In genomic region chr10:117761551-117761950, GRCm38 (mm10) we compare ENCODE assay signal across 27 mouse cellular contexts. TPM values are rescaled to one million over a fixed set of nuclear protein-coding genes. Genes with fewer than 3 reads are reported as not detected.
"Had no signal": no experiment of that assay in that cellular context is flagged by ENCODE, and none has a peak within 500 bp of the region (broad histone marks: within the 10 kb centered on the region; RNA-seq: fewer than 3 reads in every experiment).

No protein-coding gene starts in this region.

- DNase-seq: cerebellum, adult 8-10 months; cerebellum, adult 9-10 months; cerebellum, adult 9-11 months; cerebellum, postnatal 10 days; cerebellum, postnatal 14 days; cerebellum, postnatal 25 days; embryo, embryonic 11 days; gastrocnemius, adult 2 months; gastrocnemius, postnatal 10 days; gastrocnemius, postnatal 14 days; gastrocnemius, postnatal 25 days; gastrocnemius, postnatal 36 days; heart, adult 11 months; heart, adult 18-20 months; heart, adult 2 months had no signal

- H3K27ac ChIP-seq: embryonic facial prominence, embryonic 10.5 days; embryonic facial prominence, embryonic 12.5 days; embryonic facial prominence, embryonic 13.5 days; embryonic facial prominence, embryonic 15.5 days; forebrain, embryonic 10.5 days; forebrain, embryonic 12.5 days; forebrain, embryonic 13.5 days; forebrain, embryonic 15.5 days; gastrocnemius, adult 2 months; heart, adult 2 months; heart, embryonic 10.5 days had no signal

- H3K4me3 ChIP-seq: embryonic facial prominence, embryonic 10.5 days; embryonic facial prominence, embryonic 12.5 days; embryonic facial prominence, embryonic 13.5 days; embryonic facial prominence, embryonic 15.5 days; erythroblast, embryonic 14.5 days; forebrain, embryonic 10.5 days; forebrain, embryonic 12.5 days; forebrain, embryonic 13.5 days; forebrain, embryonic 15.5 days; gastrocnemius, adult 2 months; heart, adult 2 months; heart, embryonic 10.5 days had no signal

- H3K4me1 ChIP-seq: embryonic facial prominence, embryonic 10.5 days; embryonic facial prominence, embryonic 12.5 days; embryonic facial prominence, embryonic 13.5 days; embryonic facial prominence, embryonic 15.5 days; forebrain, embryonic 10.5 days; forebrain, embryonic 12.5 days; forebrain, embryonic 13.5 days; forebrain, embryonic 15.5 days; heart, embryonic 10.5 days had no signal

- H3K27me3 ChIP-seq: embryonic facial prominence, embryonic 12.5 days; embryonic facial prominence, embryonic 13.5 days; embryonic facial prominence, embryonic 15.5 days; forebrain, embryonic 12.5 days; forebrain, embryonic 13.5 days; forebrain, embryonic 15.5 days had no signal

- H3K9ac ChIP-seq: embryonic facial prominence, embryonic 12.5 days; embryonic facial prominence, embryonic 13.5 days; embryonic facial prominence, embryonic 15.5 days; forebrain, embryonic 12.5 days; forebrain, embryonic 13.5 days; forebrain, embryonic 15.5 days had no signal

- ATAC-seq: forebrain, embryonic 13.5 days; forebrain, embryonic 14.5 days; forebrain, embryonic 15.5 days; forebrain, embryonic 16.5 days had no signal

- H3K4me2 ChIP-seq: embryonic facial prominence, embryonic 12.5 days; embryonic facial prominence, embryonic 13.5 days; embryonic facial prominence, embryonic 15.5 days; forebrain, embryonic 12.5 days; forebrain, embryonic 13.5 days; forebrain, embryonic 15.5 days had no signal

- H3K9me3 ChIP-seq: embryonic facial prominence, embryonic 10.5 days; embryonic facial prominence, embryonic 12.5 days; embryonic facial prominence, embryonic 13.5 days; embryonic facial prominence, embryonic 15.5 days; forebrain, embryonic 10.5 days; forebrain, embryonic 12.5 days; forebrain, embryonic 13.5 days; forebrain, embryonic 15.5 days; heart, embryonic 10.5 days had no signal

RNA-seq across cellular contexts. Expression of gene Slc35e3, which starts 15.4 kb away (rescaled TPM):
- polyA plus RNA-seq: erythroblast, embryonic 14.5 days had no signal
